ENCODE assay signal across 11 mouse cellular contexts in the genomic region with DNA sequence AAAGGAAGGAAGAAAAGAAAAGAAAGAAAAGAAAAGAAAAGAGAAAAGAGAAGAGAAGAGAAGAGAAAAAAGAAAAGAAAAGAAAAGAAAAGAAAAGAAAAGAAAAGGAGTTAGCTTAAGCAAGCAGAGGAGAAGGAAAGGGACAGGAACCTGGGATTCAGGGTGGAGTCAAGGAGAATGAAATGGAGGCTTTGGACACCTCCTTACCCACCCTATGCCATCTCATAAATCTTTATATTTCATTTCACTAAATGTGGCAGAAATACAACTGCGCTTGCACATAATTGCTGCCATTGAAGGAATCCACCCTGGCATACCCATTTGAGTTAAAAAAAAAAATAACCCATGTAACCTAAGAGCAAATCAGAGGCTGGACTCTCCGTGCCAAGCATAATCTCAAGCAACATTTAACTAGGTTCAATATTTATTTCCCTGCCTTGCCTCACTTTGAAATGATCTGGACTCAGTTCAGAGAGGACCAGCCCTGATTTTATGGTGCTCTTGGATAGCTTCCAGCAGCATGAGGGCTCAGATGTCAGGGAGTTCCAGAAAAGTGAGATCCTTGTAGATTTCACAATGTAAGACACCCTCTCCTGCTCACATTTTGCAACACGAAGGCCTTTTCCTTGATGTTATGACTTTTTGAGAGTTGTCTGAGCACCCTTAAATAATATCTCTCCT.
DNase-seq lines count a peak whose midpoint lies in the region; ATAC-seq lines count a peak whose summit lies in the region.
"Had no signal": no experiment of that assay in that cellular context is flagged by ENCODE, and none has a peak within 500 bp of the region (broad histone marks: within the 10 kb centered on the region; RNA-seq: fewer than 3 reads in every experiment).

No protein-coding gene starts in this region.

- 0 out of 2 replicates have a peak, but pooled peaks have one; percentile 58 for ATAC-seq in kidney, embryonic 15.5 days (replicated peaks; ENCODE audit: low FRiP score)

- H3K27me3 ChIP-seq in kidney, embryonic 15.5 days: no peaks in the 10 kb centered on the region
- H3K27me3 ChIP-seq: neural tube, embryonic 12.5 days had no signal

- H3K36me3 ChIP-seq in kidney, embryonic 15.5 days: no peaks in the 10 kb centered on the region
- H3K36me3 ChIP-seq: heart, embryonic 10.5 days; neural tube, embryonic 12.5 days had no signal

- peaks cover 14% of the 10 kb centered on the region; the same call in 1 of the 2 replicates for H3K4me1 ChIP-seq in kidney, embryonic 15.5 days
- H3K4me1 ChIP-seq: neural tube, embryonic 12.5 days had no signal

- H3K9ac ChIP-seq in kidney, embryonic 15.5 days: no peak overlapping the region
- H3K9ac ChIP-seq: neural tube, embryonic 12.5 days had no signal

- WGBS in kidney, embryonic 15.5 days: 27% methylated on average over 3 of the region's 3 CpGs

- H3K4me2 ChIP-seq in kidney, embryonic 15.5 days: no peak overlapping the region
- H3K4me2 ChIP-seq: neural tube, embryonic 12.5 days had no signal

- 0 out of 2 replicates have a peak overlapping the region, but pooled peaks have one; percentile 20 for H3K27ac ChIP-seq in kidney, embryonic 15.5 days
- H3K27ac ChIP-seq: heart, embryonic 10.5 days; neural tube, embryonic 12.5 days had no signal

- H3K4me3 ChIP-seq in kidney, embryonic 15.5 days (replicated peaks): no peak overlapping the region
- H3K4me3 ChIP-seq: heart, embryonic 10.5 days; neural tube, embryonic 12.5 days had no signal

- peak; percentile 59 for DNase-seq in gastrocnemius, adult 18-20 months (ENCODE audit: low spot score)
- DNase-seq in gastrocnemius, postnatal 4 days (ENCODE audit: low spot score in 2 of 2): no peak
- DNase-seq in adrenal gland, postnatal 10 days: peak; percentile 64
- DNase-seq in lung, postnatal 14 days: peak; percentile 37
- no peak for DNase-seq in c-Kit-positive CD71-positive TER-119-positive erythroid progenitor cells, embryonic 14.5 days (ENCODE audit: low spot score)
- DNase-seq in frontal cortex, postnatal 36 days (ENCODE audit: low spot score in 2 of 2): no peak
- DNase-seq in left cerebral cortex, adult 18-20 months (ENCODE audit: low spot score in 2 of 2): no peak
- DNase-seq: cerebellum, adult 2 months had no signal

- H3K9me3 ChIP-seq in kidney, embryonic 15.5 days (replicated peaks): no peaks in the 10 kb centered on the region
- H3K9me3 ChIP-seq: heart, embryonic 10.5 days; neural tube, embryonic 12.5 days had no signal

Comparison
In these comparisons a context has a peak if more than half of its experiments do, and no peak if none do; other contexts are left out.
1. DNase-seq: peak in gastrocnemius, adult 18-20 months (single experiment), adrenal gland, postnatal 10 days (single experiment) and lung, postnatal 14 days (single experiment); none in gastrocnemius, postnatal 4 days (0 of 2), c-Kit-positive CD71-positive TER-119-positive erythroid progenitor cells, embryonic 14.5 days (single experiment), frontal cortex, postnatal 36 days (0 of 2) and left cerebral cortex, adult 18-20 months (0 of 2).